Mouse (Mus musculus) heart, embryonic 11.5 days (tissue): ENCODE data around the gene Abhd6. TPM values are rescaled to one million over a fixed set of nuclear protein-coding genes. Genes with fewer than 3 reads are reported as not detected.

Source experiments
- polyA plus RNA-seq: library from polyadenylated mRNA; unstranded; fragments of >200 nt; fragmentation: Nextera tagmentation; extraction: Ambion mirVana; gene quantifications from 2 replicates; pipeline ENCODE4 v1.2.1, GENCODE M21; 2014

Abhd6 gene
- polyA plus RNA-seq, 1 experiment from 2014 or later, result 10.2 TPM

Other genes starting within 250 kb of the Abhd6 start
- gene Gm26661, start 211.3 kb upstream of the Abhd6 start, polyA plus RNA-seq, result not detected in 2 replicates
- gene Flnb, start 184.9 kb upstream of the Abhd6 start, polyA plus RNA-seq, result 13.1 and 13.6 TPM in 2 replicates
- 0.33 TPM in 1 of 2 replicates, not detected in the other for gene Gm45521, start 45.6 kb upstream of the Abhd6 start, polyA plus RNA-seq
- 0.06 TPM in 1 of 2 replicates, not detected in the other for gene Dnase1l3, start 8.3 kb upstream of the Abhd6 start, polyA plus RNA-seq
- gene Rpp14, start 77.5 kb downstream of the Abhd6 start, polyA plus RNA-seq, result 40.0 and 43.5 TPM in 2 replicates
- gene Pxk, start 95.3 kb downstream of the Abhd6 start, polyA plus RNA-seq, result 26.6 and 28.8 TPM in 2 replicates
- gene Pdhb, start 170.1 kb downstream of the Abhd6 start, polyA plus RNA-seq, result 413 and 460 TPM in 2 replicates
- 7.4 and 8.1 TPM in 2 replicates for gene Kctd6, start 211.2 kb downstream of the Abhd6 start, polyA plus RNA-seq